Mouse (Mus musculus) CH12.LX (cell line): ENCODE data around the gene Tmem207. TPM values are rescaled to one million over a fixed set of nuclear protein-coding genes. Genes with fewer than 3 reads are reported as not detected.

Experiments used
- DNase-seq: peaks from one replicate; pipeline ENCODE4 v3.0.0-alpha.2; 2013; ENCODE audit errors: extremely low read depth
- H3K27ac ChIP-seq: 2 replicates; pipeline ENCODE4 v1.5.1; 2012; ENCODE audit warnings: low read depth, mild to moderate bottlenecking, control low read depth, moderate library complexity; ENCODE audit not compliant: insufficient read depth
- H3K27me3 ChIP-seq: replicated peaks from 2 replicates; pipeline ENCODE3; 2012; ENCODE audit warnings: inconsistent platforms
- H3K36me3 ChIP-seq, 2 experiments: replicated peaks in 1 of 2; 2 replicates each; pipeline versions ENCODE3 to v1.6.1; 2012; ENCODE audit warnings: inconsistent platforms in 1 of 2, low read length in 1 of 2, mild to moderate bottlenecking in 1 of 2, mixed read lengths in 1 of 2, moderate library complexity in 1 of 2; ENCODE audit not compliant: control insufficient read depth in 1 of 2, insufficient read depth in 1 of 2
- H3K4me1 ChIP-seq, 2 experiments: 2 replicates each; pipeline ENCODE4 v1.6.1; 2012; ENCODE audit warnings: inconsistent platforms in 1 of 2, moderate library complexity in 1 of 2; ENCODE audit not compliant: insufficient read depth in 2 of 2, control insufficient read depth in 1 of 2
- H3K4me2 ChIP-seq: 2 replicates; pipeline ENCODE4 v1.6.1; 2012; ENCODE audit warnings: low read depth, mild to moderate bottlenecking, control low read depth; ENCODE audit not compliant: poor library complexity, insufficient read depth, severe bottlenecking
- H3K4me3 ChIP-seq, 3 experiments: fragments of 150-350 bp in 1 of 3; sonication (generic) in 1 of 3; replicated peaks in 1 of 3; 2 replicates each; pipeline versions ENCODE3 to v1.5.1; 2011 to 2012; ENCODE audit warnings: low read depth in 2 of 3, low read length in 2 of 3, mild to moderate bottlenecking in 2 of 3, moderate library complexity in 2 of 3, control low read depth in 1 of 3, improper control_type of control experiment in 1 of 3, inconsistent platforms in 1 of 3, mixed read lengths in 1 of 3; ENCODE audit not compliant: poor library complexity in 1 of 3
- H3K79me2 ChIP-seq: replicated peaks from 2 replicates; pipeline ENCODE4 v1.6.1; 2012; ENCODE audit warnings: mild to moderate bottlenecking, moderate library complexity; ENCODE audit not compliant: control insufficient read depth, poor library complexity, insufficient read depth, severe bottlenecking; ENCODE audit errors: extremely low read depth
- H3K9ac ChIP-seq: 2 replicates; pipeline ENCODE4 v1.6.1; 2012; ENCODE audit warnings: low read depth, mild to moderate bottlenecking, control low read depth, moderate library complexity; ENCODE audit not compliant: insufficient read depth
- H3K9me3 ChIP-seq: replicated peaks from 2 replicates; pipeline ENCODE3; 2012; ENCODE audit warnings: low read length, inconsistent platforms, mixed read lengths
- CHD2 ChIP-seq: IDR thresholded peaks from 2 replicates; pipeline ENCODE4 v1.6.1; 2011; ENCODE audit warnings: low read length, improper control_type of control experiment
- CTCF ChIP-seq, 2 experiments: IDR thresholded peaks in 1 of 2; conservative IDR thresholded peaks in 1 of 2; 2 replicates each; pipeline ENCODE4 v1.5.1; 2011 to 2012; ENCODE audit warnings: low read depth in 2 of 2, low read length in 2 of 2, improper control_type of control experiment in 1 of 2, inconsistent platforms in 1 of 2, mild to moderate bottlenecking in 1 of 2, moderate library complexity in 1 of 2
- ELF1 ChIP-seq: IDR thresholded peaks from 2 replicates; pipeline ENCODE4 v1.6.1; 2014; ENCODE audit warnings: low read depth, mild to moderate bottlenecking, inconsistent platforms, low read length, improper control_type of control experiment
- EP300 ChIP-seq: IDR thresholded peaks from 2 replicates; pipeline ENCODE4 v1.6.1; 2011; ENCODE audit warnings: low read length, improper control_type of control experiment
- ETS1 ChIP-seq: conservative IDR thresholded peaks from 2 replicates; pipeline ENCODE4 v1.6.1; 2012; ENCODE audit warnings: low read depth, mild to moderate bottlenecking, inconsistent platforms, low read length, improper control_type of control experiment, moderate library complexity
- GABPA ChIP-seq: IDR thresholded peaks from 2 replicates; pipeline ENCODE4 v1.6.1; 2012; ENCODE audit warnings: low read depth, low read length, improper control_type of control experiment, inconsistent platforms; ENCODE audit not compliant: insufficient replicate concordance
- JUN ChIP-seq: IDR thresholded peaks from 2 replicates; pipeline ENCODE4 v1.6.1; 2011; ENCODE audit warnings: low read depth, mild to moderate bottlenecking, low read length, improper control_type of control experiment, moderate library complexity; ENCODE audit not compliant: insufficient read depth
- MEF2A ChIP-seq: IDR thresholded peaks from 2 replicates; pipeline ENCODE4 v1.6.1; 2014; ENCODE audit warnings: low read depth, mild to moderate bottlenecking, inconsistent platforms, low read length, improper control_type of control experiment, borderline replicate concordance
- MXI1 ChIP-seq: IDR thresholded peaks from 2 replicates; pipeline ENCODE4 v1.6.1; 2011; ENCODE audit warnings: mild to moderate bottlenecking, low read depth, low read length, improper control_type of control experiment
- NELFE ChIP-seq: IDR thresholded peaks from 2 replicates; pipeline ENCODE4 v1.6.1; 2011; ENCODE audit warnings: low read depth, low read length, improper control_type of control experiment
- NRF1 ChIP-seq: IDR thresholded peaks from 2 replicates; pipeline ENCODE4 v1.6.1; 2014; ENCODE audit warnings: low read depth, mild to moderate bottlenecking, inconsistent platforms, low read length, improper control_type of control experiment, moderate library complexity
- POLR2AphosphoS2 ChIP-seq: IDR thresholded peaks from 2 replicates; pipeline ENCODE4 v1.6.1; 2011; ENCODE audit warnings: low read depth, low read length, improper control_type of control experiment
- RAD21 ChIP-seq: IDR thresholded peaks from 2 replicates; pipeline ENCODE4 v1.6.1; 2011; ENCODE audit warnings: low read depth, mild to moderate bottlenecking, low read length, improper control_type of control experiment, moderate library complexity
- SMC3 ChIP-seq: IDR thresholded peaks from 2 replicates; pipeline ENCODE4 v1.6.1; 2011; ENCODE audit warnings: low read depth, low read length, improper control_type of control experiment
- TBP ChIP-seq: conservative IDR thresholded peaks from 2 replicates; pipeline ENCODE4 v1.6.1; 2011; ENCODE audit warnings: low read depth, low read length, improper control_type of control experiment
- TCF12 ChIP-seq: IDR thresholded peaks from 2 replicates; pipeline ENCODE4 v1.6.1; 2014; ENCODE audit warnings: low read depth, mild to moderate bottlenecking, inconsistent platforms, low read length, improper control_type of control experiment
- ZMIZ1 ChIP-seq: IDR thresholded peaks from 2 replicates; pipeline ENCODE4 v1.6.1; 2012; ENCODE audit warnings: low read depth, mild to moderate bottlenecking, inconsistent platforms, low read length, improper control_type of control experiment
- ZNF384 ChIP-seq: IDR thresholded peaks from 2 replicates; pipeline ENCODE4 v1.6.1; 2012; ENCODE audit warnings: low read depth, low read length, improper control_type of control experiment, inconsistent platforms
- dilution Hi-C: fragments of 300-500 bp; cut with MboI; formaldehyde crosslinking; loops from 2 replicates; pipeline ENCODE4 v1.14.3; 2020; ENCODE audit warnings: low sequenced_read_pairs; ENCODE audit not compliant: extremely low pct_unique_long_range_greater_than_20kb, extremely low pct_ligation_motif_present
- in situ Hi-C: fragments of 300-500 bp; cut with MboI; formaldehyde crosslinking; loops from 3 replicates; pipeline ENCODE4 v1.14.3; 2019; ENCODE audit warnings: low sequenced_read_pairs, low pct_ligation_motif_present, low pct_unique_long_range_greater_than_20kb, mixed read lengths
- polyA plus RNA-seq: library from polyadenylated mRNA; unstranded; fragments of >175 nt; gene quantifications from 2 replicates; pipeline ENCODE4 v1.2.1, GENCODE M21; 2012; ENCODE audit warnings: low read depth; ENCODE audit not compliant: insufficient read length
- total RNA-seq, 2 experiments: library from RNA; depleted of rRNA; stranded (reverse); fragments of 300-350 nt in 1 of 2; fragments of >200 nt in 1 of 2; gene quantifications; 2 replicates each; pipeline ENCODE4 v1.2.3; 2012 to 2014

Tmem207 gene
- total and polyA plus RNA-seq, 3 experiments = not detected

GRCm38 (mm10) chr16:26532287-26532686 is 5.7 kb upstream of the Tmem207 start:
- in situ Hi-C loops (loop anchor here (25.0 kb wide), 1 partner anchor 430 kb away; no protein-coding TSS in a partner anchor), dilution Hi-C loops (no loop called here)
- no peaks in the 10 kb centered on the region for H3K9me3 ChIP-seq
- no peaks in the 10 kb centered on the region for H3K27me3 ChIP-seq
- no peak overlapping the region for H3K4me3 ChIP-seq
- no peak overlapping the region for H3K27ac ChIP-seq
- no peaks in the 10 kb centered on the region for H3K36me3 ChIP-seq
- H3K4me2 ChIP-seq = no peak overlapping the region
- H3K79me2 ChIP-seq = no peaks in the 10 kb centered on the region
- 0 out of 2 replicates have a peak, but pooled peaks have one; percentile 14 for TF ChIP-seq SMC3
- no peak for TF ChIP-seq ZNF384
- TF ChIP-seq CTCF (conservative IDR thresholded peaks at IDR 0.05 in 1 of 2, IDR thresholded peaks at IDR 0.05 in 1 of 2; ENCODE audit: low read depth in 2 of 2, low read length in 2 of 2) = peak in 1 of 2 experiments; percentile 38; a peak in 2 of 4 replicates
- peak; percentile 41 for TF ChIP-seq RAD21
- TF ChIP-seq, all 38 proteins: peak for 3
- DNase-seq = no peak
- H3K9ac ChIP-seq = no peak overlapping the region
- H3K4me1 ChIP-seq = peaks cover 0 to 5% of the 10 kb centered on the region in 2 experiments; a peak in 1 of 4 replicates

- Histone ChIP-seq H3K4me3 (no peak overlapping the region), H3K79me2 (no peaks in the 10 kb centered on the region), H3K27ac (no peak overlapping the region), H3K9ac (no peak overlapping the region), H3K27me3 (no peaks in the 10 kb centered on the region), H3K4me2 (no peak overlapping the region), H3K4me1 (no peaks in the 10 kb centered on the region), H3K9me3 (no peaks in the 10 kb centered on the region), H3K36me3 (no peaks in the 10 kb centered on the region)
- dilution Hi-C loops = no loop called here
- DNase-seq = no peak
- TF ChIP-seq JUN (no peak), MEF2A (no peak), NELFE (no peak), POLR2AphosphoS2 (no peak), GABPA (no peak), ELF1 (no peak), EP300 (no peak), TCF12 (no peak), ETS1 (no peak), TBP (no peak), SMC3 (no peak), CHD2 (no peak), MXI1 (no peak), NRF1 (no peak), ZMIZ1 (no peak)
- in situ Hi-C loops = loop anchor here (25.0 kb wide), 1 partner anchor 432 kb away; no protein-coding TSS in a partner anchor
Observed at GRCm38 (mm10) chr16:26530451-26530850, 3.9 kb upstream of the Tmem207 start.
